Mouse (Mus musculus): ENCODE data around the gene Etl4. TPM values are rescaled to one million over a fixed set of nuclear protein-coding genes. Genes with fewer than 3 reads are reported as not detected.

Etl4 gene
- polyA plus RNA-seq (2017; shearing (Covaris generic)), result 0.11 TPM

DNA sequence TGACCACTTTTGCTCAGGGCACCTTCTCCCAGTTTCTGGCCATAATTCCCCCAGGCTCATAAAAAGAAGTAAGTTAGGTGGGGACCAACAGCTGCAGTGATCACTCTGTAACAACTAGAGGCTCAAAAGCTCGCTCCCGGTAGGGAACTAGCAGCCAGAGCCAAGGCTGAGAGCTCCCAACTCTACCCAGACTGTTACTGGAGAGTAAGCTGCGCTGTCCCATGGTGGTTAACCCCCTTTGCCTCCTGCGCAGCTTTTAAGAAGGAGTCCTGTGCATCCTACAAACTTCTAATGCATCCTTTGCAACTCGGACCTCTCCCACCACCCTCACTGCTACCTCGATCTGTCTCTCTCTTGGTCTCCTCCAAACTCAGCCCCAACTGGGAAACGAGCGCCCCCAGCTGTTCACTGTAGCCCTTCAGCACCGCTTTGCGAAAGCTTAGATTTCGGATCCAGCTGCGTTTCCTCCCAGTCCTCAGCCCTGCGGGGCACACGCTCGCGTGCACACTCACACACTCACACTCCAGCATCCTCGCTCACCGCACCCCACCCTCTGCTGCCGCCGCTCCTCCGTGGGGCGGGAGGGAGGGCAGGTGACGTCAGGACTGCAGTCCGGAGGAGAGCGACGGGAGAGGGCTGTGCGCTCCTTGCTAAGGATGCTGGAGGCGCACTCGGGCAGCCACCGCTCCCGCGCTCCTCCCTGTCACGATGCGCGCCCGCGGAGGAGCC, at the start of gene Etl4:
Gene Etl4, plus strand, starts transcription at position 610 of the 729 bp plus-strand sequence.

All from activated CD4-positive, CD25-positive, alpha-beta regulatory T cell, adult 9 weeks (primary cell).